Mouse (Mus musculus) CH12.LX (cell line): Measurements from ENCODE around the gene Cyp2u1.

Experiments used
- CTCF ChIP-seq, 2 experiments: IDR thresholded peaks in 1 of 2; conservative IDR thresholded peaks in 1 of 2; 2 replicates each; pipeline ENCODE4 v1.5.1; 2011 to 2012; ENCODE audit warnings: low read depth in 2 of 2, low read length in 2 of 2, improper control_type of control experiment in 1 of 2, inconsistent platforms in 1 of 2, mild to moderate bottlenecking in 1 of 2, moderate library complexity in 1 of 2
- EP300 ChIP-seq: IDR thresholded peaks from 2 replicates; pipeline ENCODE4 v1.6.1; 2011; ENCODE audit warnings: low read length, improper control_type of control experiment
- HCFC1 ChIP-seq: IDR thresholded peaks from 2 replicates; pipeline ENCODE4 v1.6.1; 2012; ENCODE audit warnings: low read depth, mild to moderate bottlenecking, inconsistent platforms, low read length, improper control_type of control experiment
- JUN ChIP-seq: IDR thresholded peaks from 2 replicates; pipeline ENCODE4 v1.6.1; 2011; ENCODE audit warnings: low read depth, mild to moderate bottlenecking, low read length, improper control_type of control experiment, moderate library complexity; ENCODE audit not compliant: insufficient read depth
- NRF1 ChIP-seq: IDR thresholded peaks from 2 replicates; pipeline ENCODE4 v1.6.1; 2014; ENCODE audit warnings: low read depth, mild to moderate bottlenecking, inconsistent platforms, low read length, improper control_type of control experiment, moderate library complexity
- PAX5 ChIP-seq: IDR thresholded peaks from 2 replicates; pipeline ENCODE4 v1.6.1; 2012; ENCODE audit warnings: low read length, inconsistent platforms, mixed read lengths
- POLR2A ChIP-seq: IDR thresholded peaks from 2 replicates; pipeline ENCODE4 v1.6.1; 2011; ENCODE audit warnings: low read depth, mild to moderate bottlenecking, improper control_type of control experiment, low read length
- POLR2AphosphoS2 ChIP-seq: IDR thresholded peaks from 2 replicates; pipeline ENCODE4 v1.6.1; 2011; ENCODE audit warnings: low read depth, low read length, improper control_type of control experiment
- RCOR1 ChIP-seq: conservative IDR thresholded peaks from 2 replicates; pipeline ENCODE4 v1.6.1; 2012; ENCODE audit warnings: low read depth, mild to moderate bottlenecking, inconsistent platforms, low read length, improper control_type of control experiment
- SIN3A ChIP-seq: IDR thresholded peaks from 2 replicates; pipeline ENCODE4 v1.6.1; 2012; ENCODE audit warnings: low read length, improper control_type of control experiment, inconsistent platforms
- TCF12 ChIP-seq: IDR thresholded peaks from 2 replicates; pipeline ENCODE4 v1.6.1; 2014; ENCODE audit warnings: low read depth, mild to moderate bottlenecking, inconsistent platforms, low read length, improper control_type of control experiment
- USF1 ChIP-seq: IDR thresholded peaks from 2 replicates; pipeline ENCODE4 v1.6.1; 2014; ENCODE audit warnings: low read depth, mild to moderate bottlenecking, inconsistent platforms, low read length, improper control_type of control experiment

DNA sequence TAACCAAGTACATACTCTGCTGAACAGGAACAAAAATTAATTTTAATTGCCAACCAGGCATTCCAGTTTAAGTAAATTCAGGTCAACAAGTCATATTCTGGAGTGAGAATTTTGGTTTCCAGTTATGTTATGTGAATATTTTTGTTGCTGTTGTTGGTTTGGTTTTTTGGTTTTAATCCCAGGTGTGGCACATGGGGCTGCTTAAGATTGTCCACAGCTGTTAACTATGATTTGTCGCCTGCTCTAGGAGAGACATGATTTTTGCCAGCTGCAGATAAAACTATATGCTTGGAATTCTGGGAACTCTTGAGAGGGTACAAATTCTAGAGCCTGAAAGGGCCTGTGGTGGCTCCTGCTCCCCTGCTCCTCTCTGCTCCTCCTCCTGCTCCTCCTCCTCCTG, 14.1 kb upstream of the Cyp2u1 start:
- TF ChIP-seq EP300 (no peak), JUN (no peak), NRF1 (no peak), SIN3A (no peak), CTCF (conservative IDR thresholded peaks at IDR 0.05 in 1 of 2, IDR thresholded peaks at IDR 0.05 in 1 of 2; ENCODE audit: low read depth in 2 of 2, low read length in 2 of 2) (no peak), POLR2A (no peak), RCOR1 (no peak), USF1 (no peak), POLR2AphosphoS2 (no peak), HCFC1 (no peak), TCF12 (no peak), PAX5 (no peak)
